Mouse (Mus musculus) testis, postnatal 14 days (tissue): ENCODE measurements around the gene Olfr809.

ENCODE experiments used
- DNase-seq: peaks from one replicate; pipeline ENCODE4 v3.0.0; 2021; ENCODE audit warnings: low spot score

Olfr809 gene

GRCm38 (mm10) chr10:129774338-129774737 lies at the start of gene Olfr809:
Gene Olfr809 (plus strand): TSS chr10:129774638.
- no peak for DNase-seq

- DNase-seq, result no peak
Measured at GRCm38 (mm10) chr10:129729275-129729674, 45.2 kb upstream of the Olfr809 start, which contains the start of gene Olfr805. Gene Olfr805 (minus strand): TSS chr10:129729375.

GRCm38 (mm10) chr10:129741821-129742220 lies 32.6 kb upstream of the Olfr809 start, which contains the start of gene Olfr806:
Gene Olfr806 (minus strand): TSS chr10:129741921.
- DNase-seq, result no peak

DNA sequence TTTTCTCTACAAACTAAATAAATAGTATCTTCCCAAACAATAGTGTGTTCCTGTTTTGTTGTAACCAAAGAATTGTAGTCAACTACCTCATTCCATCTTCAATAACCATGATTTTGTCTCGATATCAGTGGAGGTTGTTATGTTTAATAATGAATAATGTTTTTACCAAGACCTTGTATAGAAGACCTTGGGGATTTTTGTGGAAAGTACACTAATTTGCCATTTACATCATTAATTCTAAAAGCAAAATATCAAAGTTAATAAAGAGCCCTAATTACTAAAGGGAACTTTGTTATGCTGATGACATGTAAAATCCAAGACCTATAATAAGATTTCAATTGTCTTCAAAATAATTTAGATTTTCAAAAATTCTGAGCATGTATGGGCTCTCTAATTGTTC lies 16.7 kb upstream of the Olfr809 start, which contains the start of gene Olfr807:
Gene Olfr807 (minus strand): TSS at position 101 of the 400 bp plus-strand sequence.
- DNase-seq, result no peak

DNA sequence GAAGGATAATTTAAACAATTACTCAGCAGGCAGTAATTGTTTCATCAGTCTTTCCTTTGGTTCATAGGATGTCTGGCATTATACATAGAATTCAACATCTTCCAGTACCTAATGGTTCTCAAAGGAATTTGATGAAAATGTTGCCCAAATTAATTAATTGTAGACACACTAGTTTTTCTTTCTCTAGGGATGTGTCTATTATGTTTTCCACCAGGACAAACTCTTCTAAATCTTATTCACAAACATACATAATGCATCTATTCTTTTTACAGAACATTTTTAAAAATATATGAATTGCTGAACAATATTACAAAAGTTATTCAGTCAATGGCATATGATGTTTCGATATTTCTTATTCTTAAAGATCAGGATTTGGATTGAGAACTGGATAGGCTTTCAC lies 9.3 kb upstream of the Olfr809 start, which contains the start of gene Olfr808:
Gene Olfr808 (plus strand): TSS at position 301 of the 400 bp plus-strand sequence.
- no peak for DNase-seq

- no peak for DNase-seq
Measured at GRCm38 (mm10) chr10:129778123-129778522, 3.7 kb downstream of the Olfr809 start.

GRCm38 (mm10) chr10:129794817-129795216 lies 20.4 kb downstream of the Olfr809 start, which contains the start of gene Olfr810:
Gene Olfr810 (minus strand): TSS chr10:129794917.
- no peak for DNase-seq

DNA sequence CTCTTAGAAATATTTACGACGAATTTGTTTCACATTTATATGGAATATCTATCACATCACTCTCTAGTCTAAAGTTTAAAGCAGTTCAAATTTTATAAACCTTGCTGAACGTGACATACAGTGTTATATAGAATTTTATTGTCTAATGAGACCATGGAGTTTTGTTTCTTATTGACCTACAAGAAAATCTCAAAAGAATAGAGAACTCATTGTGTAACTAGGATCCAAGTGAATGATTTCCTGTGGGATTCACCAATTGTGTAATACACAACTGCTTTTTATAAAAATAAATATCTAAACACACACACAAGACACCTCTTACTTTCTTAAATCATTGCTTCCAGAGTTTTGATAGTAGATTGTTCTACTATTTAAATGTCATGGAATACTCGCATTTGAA lies 29.9 kb downstream of the Olfr809 start, which contains the start of gene Olfr811:
Gene Olfr811 (minus strand): TSS at position 101 of the 400 bp plus-strand sequence.
- no peak for DNase-seq
